In genomic region chr9:13608532-13609071, GRCm38 (mm10) we compare ENCODE assay signal across 14 mouse cellular contexts.
"Had no signal": no experiment of that assay in that cellular context is flagged by ENCODE, and none has a peak within 500 bp of the region (broad histone marks: within the 10 kb centered on the region; RNA-seq: fewer than 3 reads in every experiment).

No protein-coding gene starts in this region.

- H3K27ac ChIP-seq: intestine, embryonic 15.5 days; limb, embryonic 12.5 days; liver, embryonic 14.5 days; midbrain, embryonic 13.5 days; neural tube, embryonic 15.5 days had no signal

- ATAC-seq: intestine, embryonic 15.5 days; midbrain, embryonic 13.5 days had no signal

- H3K4me2 ChIP-seq: intestine, embryonic 15.5 days; limb, embryonic 12.5 days; lung, embryonic 14.5 days; midbrain, embryonic 13.5 days; neural tube, embryonic 15.5 days had no signal

- H3K9ac ChIP-seq: intestine, embryonic 15.5 days; limb, embryonic 12.5 days; liver, embryonic 14.5 days; lung, embryonic 14.5 days; midbrain, embryonic 13.5 days; neural tube, embryonic 15.5 days had no signal

- H3K4me3 ChIP-seq: intestine, embryonic 15.5 days; limb, embryonic 12.5 days; midbrain, embryonic 13.5 days; myocyte; neural tube, embryonic 15.5 days had no signal

- H3K36me3 ChIP-seq: intestine, embryonic 15.5 days; limb, embryonic 12.5 days; midbrain, embryonic 13.5 days; neural tube, embryonic 15.5 days had no signal

- H3K9me3 ChIP-seq: intestine, embryonic 15.5 days; limb, embryonic 12.5 days; midbrain, embryonic 13.5 days; neural tube, embryonic 15.5 days had no signal

- DNase-seq: kidney, adult 18-20 months; kidney, postnatal 14 days; layer of hippocampus, adult 9-11 months; liver; lung, postnatal 36 days; thymus, adult 18-20 months; thymus, postnatal 14 days had no signal

- H3K27me3 ChIP-seq: intestine, embryonic 15.5 days; limb, embryonic 12.5 days; midbrain, embryonic 13.5 days; neural tube, embryonic 15.5 days had no signal
